Mouse (Mus musculus) CH12.LX (cell line): ENCODE results near the gene Sec16a. TPM values are rescaled to one million over a fixed set of nuclear protein-coding genes. Genes with fewer than 3 reads are reported as not detected.

Source experiments
- DNase-seq: peaks from one replicate; pipeline ENCODE4 v3.0.0-alpha.2; 2013; ENCODE audit errors: extremely low read depth
- H3K27ac ChIP-seq: 2 replicates; pipeline ENCODE4 v1.5.1; 2012; ENCODE audit warnings: low read depth, mild to moderate bottlenecking, control low read depth, moderate library complexity; ENCODE audit not compliant: insufficient read depth
- H3K27me3 ChIP-seq: replicated peaks from 2 replicates; pipeline ENCODE3; 2012; ENCODE audit warnings: inconsistent platforms
- H3K36me3 ChIP-seq, 2 experiments: replicated peaks in 1 of 2; 2 replicates each; pipeline versions ENCODE3 to v1.6.1; 2012; ENCODE audit warnings: inconsistent platforms in 1 of 2, low read length in 1 of 2, mild to moderate bottlenecking in 1 of 2, mixed read lengths in 1 of 2, moderate library complexity in 1 of 2; ENCODE audit not compliant: control insufficient read depth in 1 of 2, insufficient read depth in 1 of 2
- H3K4me1 ChIP-seq, 2 experiments: 2 replicates each; pipeline ENCODE4 v1.6.1; 2012; ENCODE audit warnings: inconsistent platforms in 1 of 2, moderate library complexity in 1 of 2; ENCODE audit not compliant: insufficient read depth in 2 of 2, control insufficient read depth in 1 of 2
- H3K4me2 ChIP-seq: 2 replicates; pipeline ENCODE4 v1.6.1; 2012; ENCODE audit warnings: low read depth, mild to moderate bottlenecking, control low read depth; ENCODE audit not compliant: poor library complexity, insufficient read depth, severe bottlenecking
- H3K4me3 ChIP-seq, 3 experiments: fragments of 150-350 bp in 1 of 3; sonication (generic) in 1 of 3; replicated peaks in 1 of 3; 2 replicates each; pipeline versions ENCODE3 to v1.5.1; 2011 to 2012; ENCODE audit warnings: low read depth in 2 of 3, low read length in 2 of 3, mild to moderate bottlenecking in 2 of 3, moderate library complexity in 2 of 3, control low read depth in 1 of 3, improper control_type of control experiment in 1 of 3, inconsistent platforms in 1 of 3, mixed read lengths in 1 of 3; ENCODE audit not compliant: poor library complexity in 1 of 3
- H3K79me2 ChIP-seq: replicated peaks from 2 replicates; pipeline ENCODE4 v1.6.1; 2012; ENCODE audit warnings: mild to moderate bottlenecking, moderate library complexity; ENCODE audit not compliant: control insufficient read depth, poor library complexity, insufficient read depth, severe bottlenecking; ENCODE audit errors: extremely low read depth
- H3K9ac ChIP-seq: 2 replicates; pipeline ENCODE4 v1.6.1; 2012; ENCODE audit warnings: low read depth, mild to moderate bottlenecking, control low read depth, moderate library complexity; ENCODE audit not compliant: insufficient read depth
- H3K9me3 ChIP-seq: replicated peaks from 2 replicates; pipeline ENCODE3; 2012; ENCODE audit warnings: low read length, inconsistent platforms, mixed read lengths
- BHLHE40 ChIP-seq: IDR thresholded peaks from 2 replicates; pipeline ENCODE4 v1.6.1; 2011; ENCODE audit warnings: mild to moderate bottlenecking, low read depth, low read length, improper control_type of control experiment
- CTCF ChIP-seq, 2 experiments: IDR thresholded peaks in 1 of 2; conservative IDR thresholded peaks in 1 of 2; 2 replicates each; pipeline ENCODE4 v1.5.1; 2011 to 2012; ENCODE audit warnings: low read depth in 2 of 2, low read length in 2 of 2, improper control_type of control experiment in 1 of 2, inconsistent platforms in 1 of 2, mild to moderate bottlenecking in 1 of 2, moderate library complexity in 1 of 2
- ELF1 ChIP-seq: IDR thresholded peaks from 2 replicates; pipeline ENCODE4 v1.6.1; 2014; ENCODE audit warnings: low read depth, mild to moderate bottlenecking, inconsistent platforms, low read length, improper control_type of control experiment
- EP300 ChIP-seq: IDR thresholded peaks from 2 replicates; pipeline ENCODE4 v1.6.1; 2011; ENCODE audit warnings: low read length, improper control_type of control experiment
- ETS1 ChIP-seq: conservative IDR thresholded peaks from 2 replicates; pipeline ENCODE4 v1.6.1; 2012; ENCODE audit warnings: low read depth, mild to moderate bottlenecking, inconsistent platforms, low read length, improper control_type of control experiment, moderate library complexity
- HCFC1 ChIP-seq: IDR thresholded peaks from 2 replicates; pipeline ENCODE4 v1.6.1; 2012; ENCODE audit warnings: low read depth, mild to moderate bottlenecking, inconsistent platforms, low read length, improper control_type of control experiment
- IRF4 ChIP-seq: IDR thresholded peaks from 2 replicates; pipeline ENCODE4 v1.6.1; 2014; ENCODE audit warnings: low read depth, mild to moderate bottlenecking, inconsistent platforms, low read length, improper control_type of control experiment
- JUN ChIP-seq: IDR thresholded peaks from 2 replicates; pipeline ENCODE4 v1.6.1; 2011; ENCODE audit warnings: low read depth, mild to moderate bottlenecking, low read length, improper control_type of control experiment, moderate library complexity; ENCODE audit not compliant: insufficient read depth
- KAT2A ChIP-seq: IDR thresholded peaks from 2 replicates; pipeline ENCODE4 v1.6.1; 2012; ENCODE audit warnings: low read length, improper control_type of control experiment, inconsistent platforms; ENCODE audit not compliant: insufficient replicate concordance
- MAFK ChIP-seq: IDR thresholded peaks from 2 replicates; pipeline ENCODE4 v1.6.1; 2011; ENCODE audit warnings: low read length, improper control_type of control experiment; ENCODE audit not compliant: insufficient replicate concordance
- MAZ ChIP-seq: IDR thresholded peaks from 2 replicates; pipeline ENCODE4 v1.6.1; 2012; ENCODE audit warnings: low read depth, mild to moderate bottlenecking, inconsistent platforms, low read length, improper control_type of control experiment, moderate library complexity
- MEF2A ChIP-seq: IDR thresholded peaks from 2 replicates; pipeline ENCODE4 v1.6.1; 2014; ENCODE audit warnings: low read depth, mild to moderate bottlenecking, inconsistent platforms, low read length, improper control_type of control experiment, borderline replicate concordance
- MXI1 ChIP-seq: IDR thresholded peaks from 2 replicates; pipeline ENCODE4 v1.6.1; 2011; ENCODE audit warnings: mild to moderate bottlenecking, low read depth, low read length, improper control_type of control experiment
- MYC ChIP-seq: IDR thresholded peaks from 2 replicates; pipeline ENCODE4 v1.6.1; 2011; ENCODE audit warnings: low read depth, mild to moderate bottlenecking, improper control_type of control experiment, low read length
- NELFE ChIP-seq: IDR thresholded peaks from 2 replicates; pipeline ENCODE4 v1.6.1; 2011; ENCODE audit warnings: low read depth, low read length, improper control_type of control experiment
- PAX5 ChIP-seq: IDR thresholded peaks from 2 replicates; pipeline ENCODE4 v1.6.1; 2012; ENCODE audit warnings: low read length, inconsistent platforms, mixed read lengths
- POLR2A ChIP-seq: IDR thresholded peaks from 2 replicates; pipeline ENCODE4 v1.6.1; 2011; ENCODE audit warnings: low read depth, mild to moderate bottlenecking, improper control_type of control experiment, low read length
- RAD21 ChIP-seq: IDR thresholded peaks from 2 replicates; pipeline ENCODE4 v1.6.1; 2011; ENCODE audit warnings: low read depth, mild to moderate bottlenecking, low read length, improper control_type of control experiment, moderate library complexity
- RCOR1 ChIP-seq: conservative IDR thresholded peaks from 2 replicates; pipeline ENCODE4 v1.6.1; 2012; ENCODE audit warnings: low read depth, mild to moderate bottlenecking, inconsistent platforms, low read length, improper control_type of control experiment
- SIN3A ChIP-seq: IDR thresholded peaks from 2 replicates; pipeline ENCODE4 v1.6.1; 2012; ENCODE audit warnings: low read length, improper control_type of control experiment, inconsistent platforms
- TCF12 ChIP-seq: IDR thresholded peaks from 2 replicates; pipeline ENCODE4 v1.6.1; 2014; ENCODE audit warnings: low read depth, mild to moderate bottlenecking, inconsistent platforms, low read length, improper control_type of control experiment
- USF1 ChIP-seq: IDR thresholded peaks from 2 replicates; pipeline ENCODE4 v1.6.1; 2014; ENCODE audit warnings: low read depth, mild to moderate bottlenecking, inconsistent platforms, low read length, improper control_type of control experiment
- USF2 ChIP-seq: conservative IDR thresholded peaks from 2 replicates; pipeline ENCODE4 v1.6.1; 2011; ENCODE audit warnings: low read depth, low read length, improper control_type of control experiment
- ZMIZ1 ChIP-seq: IDR thresholded peaks from 2 replicates; pipeline ENCODE4 v1.6.1; 2012; ENCODE audit warnings: low read depth, mild to moderate bottlenecking, inconsistent platforms, low read length, improper control_type of control experiment
- dilution Hi-C: fragments of 300-500 bp; cut with MboI; formaldehyde crosslinking; loops from 2 replicates; pipeline ENCODE4 v1.14.3; 2020; ENCODE audit warnings: low sequenced_read_pairs; ENCODE audit not compliant: extremely low pct_unique_long_range_greater_than_20kb, extremely low pct_ligation_motif_present
- in situ Hi-C: fragments of 300-500 bp; cut with MboI; formaldehyde crosslinking; loops from 3 replicates; pipeline ENCODE4 v1.14.3; 2019; ENCODE audit warnings: low sequenced_read_pairs, low pct_ligation_motif_present, low pct_unique_long_range_greater_than_20kb, mixed read lengths
- polyA plus RNA-seq: library from polyadenylated mRNA; unstranded; fragments of >175 nt; gene quantifications from 2 replicates; pipeline ENCODE4 v1.2.1, GENCODE M21; 2012; ENCODE audit warnings: low read depth; ENCODE audit not compliant: insufficient read length
- total RNA-seq, 2 experiments: library from RNA; depleted of rRNA; stranded (reverse); fragments of 300-350 nt in 1 of 2; fragments of >200 nt in 1 of 2; gene quantifications; 2 replicates each; pipeline ENCODE4 v1.2.3; 2012 to 2014

The Sec16a gene
- total and polyA plus RNA-seq, 3 experiments: 22.8 to 38.9 (median 31.8) TPM

GRCm38 (mm10) chr2:26423086-26423485 is 21.9 kb downstream of the Sec16a start:
- H3K36me3 ChIP-seq: peaks cover 76 to 94% of the 10 kb centered on the region in 2 experiments
- H3K79me2 ChIP-seq: no peaks in the 10 kb centered on the region
- in situ Hi-C loops: no loop called here
- no peak for TF ChIP-seq ELF1
- TF ChIP-seq MAFK: no peak
- no peak for TF ChIP-seq SIN3A
- no peak for TF ChIP-seq IRF4
- no peak for TF ChIP-seq RAD21
- TF ChIP-seq MEF2A: no peak
- no peak for TF ChIP-seq HCFC1
- no peak for TF ChIP-seq BHLHE40
- no peak for TF ChIP-seq ETS1
- no peak for TF ChIP-seq JUN
- TF ChIP-seq RCOR1: no peak
- no peak for TF ChIP-seq MYC
- no peak for TF ChIP-seq EP300
- TF ChIP-seq MAZ: no peak
- no peak for TF ChIP-seq USF2
- TF ChIP-seq ZMIZ1: no peak
- no peak for TF ChIP-seq USF1
- no peak for TF ChIP-seq KAT2A
- no peak for TF ChIP-seq TCF12
- H3K4me2 ChIP-seq: no peak overlapping the region
- H3K9me3 ChIP-seq: no peaks in the 10 kb centered on the region
- dilution Hi-C loops: no loop called here
- no peak for DNase-seq
- no peak overlapping the region for H3K4me3 ChIP-seq
- H3K27ac ChIP-seq: no peak overlapping the region
- H3K9ac ChIP-seq: no peak overlapping the region
- H3K4me1 ChIP-seq: no peaks in the 10 kb centered on the region
- no peaks in the 10 kb centered on the region for H3K27me3 ChIP-seq

DNA sequence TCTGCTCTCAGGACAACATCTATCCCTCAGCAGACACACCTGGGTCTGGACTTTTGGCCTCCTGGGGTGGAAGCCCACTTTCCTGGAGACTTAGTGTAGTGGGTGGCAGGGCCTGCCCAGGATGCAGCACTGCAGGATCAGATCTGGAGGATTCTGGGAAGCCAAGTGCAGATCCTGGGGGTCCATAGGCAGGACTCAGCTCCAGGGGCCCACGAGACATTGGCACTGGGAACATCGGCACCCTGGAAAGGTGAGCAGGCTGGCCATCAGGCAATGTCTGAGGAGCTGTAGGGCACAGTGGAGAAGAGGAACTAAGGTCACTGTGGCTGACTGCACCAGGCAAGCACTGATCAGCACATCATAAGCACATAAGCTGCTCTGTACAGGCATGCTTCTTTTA is 23.0 kb downstream of the Sec16a start:
- H3K79me2 ChIP-seq: no peaks in the 10 kb centered on the region
- no peak overlapping the region for H3K4me2 ChIP-seq
- no peak overlapping the region for H3K27ac ChIP-seq
- DNase-seq: no peak
- in situ Hi-C loops: no loop called here
- no peak overlapping the region for H3K4me3 ChIP-seq
- dilution Hi-C loops: no loop called here
- H3K9me3 ChIP-seq: no peaks in the 10 kb centered on the region
- H3K27me3 ChIP-seq: no peaks in the 10 kb centered on the region
- peaks cover 80 to 96% of the 10 kb centered on the region in 2 experiments for H3K36me3 ChIP-seq
- H3K9ac ChIP-seq: no peak overlapping the region
- no peaks in the 10 kb centered on the region for H3K4me1 ChIP-seq
- TF ChIP-seq CTCF (conservative IDR thresholded peaks at IDR 0.05 in 1 of 2, IDR thresholded peaks at IDR 0.05 in 1 of 2; ENCODE audit: low read depth in 2 of 2, low read length in 2 of 2) (no peak), MXI1 (no peak), PAX5 (no peak), RAD21 (no peak), NELFE (no peak), POLR2A (no peak)
- TF ChIP-seq, all 38 proteins: peak for 0
